Mouse (Mus musculus) olfactory bulb, adult 2 months (tissue): ENCODE measurements around the gene Ctnnd2. TPM values are rescaled to one million over a fixed set of nuclear protein-coding genes. Genes with fewer than 3 reads are reported as not detected.

Experiments
- H3K27ac ChIP-seq: fragments of 200-500 bp; 2 replicates; pipeline ENCODE4 v1.5.1; 2012; ENCODE audit warnings: low read depth, low read length; ENCODE audit not compliant: insufficient read depth
- H3K4me1 ChIP-seq: fragments of 200-500 bp; 2 replicates; pipeline ENCODE4 v1.6.1; 2012; ENCODE audit warnings: low read length; ENCODE audit not compliant: control insufficient read depth, insufficient read depth
- H3K4me3 ChIP-seq: fragments of 200-500 bp; 2 replicates; pipeline ENCODE4 v1.5.1; 2012; ENCODE audit warnings: mild to moderate bottlenecking, low read depth, low read length, moderate library complexity; ENCODE audit not compliant: insufficient read depth
- CTCF ChIP-seq: fragments of 200-500 bp; IDR thresholded peaks from 2 replicates; pipeline ENCODE4 v1.5.1; 2012; ENCODE audit warnings: low read depth, mild to moderate bottlenecking, low read length, moderate library complexity; ENCODE audit not compliant: insufficient read depth
- POLR2A ChIP-seq: fragments of 200-500 bp; IDR thresholded peaks from 2 replicates; pipeline ENCODE4 v1.6.1; 2012; ENCODE audit warnings: mild to moderate bottlenecking, low read depth, low read length, moderate library complexity; ENCODE audit not compliant: insufficient read depth
- WGBS: fragments of 180-500 bp; shearing (Covaris S2); methylation state at CpG from one replicate; pipeline ENCODE4 v1.1.7; 2018; 5-methylcytosine and 5-hydroxymethylcytosine counted together
- polyA plus RNA-seq: library from polyadenylated mRNA; stranded (reverse); fragments of >200 nt; gene quantifications from 2 replicates; pipeline ENCODE4 v1.2.4, GENCODE M21; 2012; ENCODE audit warnings: low replicate concordance; ENCODE audit not compliant: missing spikeins, insufficient read depth, insufficient read length

Gene Ctnnd2
- polyA plus RNA-seq, 1 experiment, result not detected

GRCm38 (mm10) chr15:30885410-30885809 is 713.0 kb downstream of the Ctnnd2 start:
- no peak for TF ChIP-seq POLR2A
- no peak for TF ChIP-seq CTCF
- WGBS, result 72% methylated on average over 6 of the region's 6 CpGs
- H3K27ac ChIP-seq, result no peak overlapping the region
- H3K4me3 ChIP-seq, result no peak overlapping the region
- peaks cover 3% of the 10 kb centered on the region for H3K4me1 ChIP-seq

- H3K27ac ChIP-seq, result no peak overlapping the region
- WGBS, result 74% methylated on average over 2 of the region's 2 CpGs
- peaks cover 3% of the 10 kb centered on the region for H3K4me1 ChIP-seq
- no peak overlapping the region for H3K4me3 ChIP-seq
- TF ChIP-seq CTCF, result no peak
- no peak for TF ChIP-seq POLR2A
Measured at GRCm38 (mm10) chr15:30887559-30887958, 715.2 kb downstream of the Ctnnd2 start.

- 29% methylated on average over 4 of the region's 4 CpGs for WGBS
- Histone ChIP-seq H3K4me3 (no peak overlapping the region), H3K27ac (no peak overlapping the region), H3K4me1 (no peaks in the 10 kb centered on the region)
- TF ChIP-seq POLR2A (no peak), CTCF (no peak)
Measured at GRCm38 (mm10) chr15:30891986-30892385, 719.6 kb downstream of the Ctnnd2 start.

GRCm38 (mm10) chr15:30895063-30895462 is 722.7 kb downstream of the Ctnnd2 start:
- H3K4me3 ChIP-seq, result no peak overlapping the region
- H3K27ac ChIP-seq, result no peak overlapping the region
- TF ChIP-seq POLR2A (no peak), CTCF (no peak)
- no peaks in the 10 kb centered on the region for H3K4me1 ChIP-seq
- WGBS, result 80% methylated on average over 5 of the region's 5 CpGs

GRCm38 (mm10) chr15:30897342-30897741 is 724.9 kb downstream of the Ctnnd2 start:
- no peak overlapping the region for H3K27ac ChIP-seq
- TF ChIP-seq CTCF (no peak), POLR2A (no peak)
- 86% methylated on average over 8 of the region's 8 CpGs for WGBS
- no peak overlapping the region for H3K4me3 ChIP-seq
- H3K4me1 ChIP-seq, result no peaks in the 10 kb centered on the region

GRCm38 (mm10) chr15:30908027-30908426 is 735.6 kb downstream of the Ctnnd2 start:
- TF ChIP-seq CTCF (no peak), POLR2A (no peak)
- no peak overlapping the region for H3K27ac ChIP-seq
- no peak overlapping the region for H3K4me3 ChIP-seq
- H3K4me1 ChIP-seq, result no peaks in the 10 kb centered on the region
- 28% methylated on average over 2 of the region's 2 CpGs for WGBS

GRCm38 (mm10) chr15:30913360-30913759 is 741.0 kb downstream of the Ctnnd2 start:
- Histone ChIP-seq H3K4me3 (no peak overlapping the region), H3K4me1 (no peaks in the 10 kb centered on the region), H3K27ac (no peak overlapping the region)
- WGBS, result 79% methylated on average over 5 of the region's 5 CpGs
- TF ChIP-seq CTCF (no peak), POLR2A (no peak)

GRCm38 (mm10) chr15:30925838-30926237 is 753.4 kb downstream of the Ctnnd2 start:
- 83% methylated on average over 5 of the region's 5 CpGs for WGBS
- TF ChIP-seq POLR2A (no peak), CTCF (no peak)
- Histone ChIP-seq H3K4me1 (no peaks in the 10 kb centered on the region), H3K27ac (no peak overlapping the region), H3K4me3 (no peak overlapping the region)

GRCm38 (mm10) chr15:30927632-30928031 is 755.2 kb downstream of the Ctnnd2 start:
- H3K4me1 ChIP-seq, result no peaks in the 10 kb centered on the region
- WGBS, result 56% methylated on average over 7 of the region's 7 CpGs
- H3K4me3 ChIP-seq, result no peak overlapping the region
- no peak overlapping the region for H3K27ac ChIP-seq
- TF ChIP-seq CTCF (no peak), POLR2A (no peak)

- no peak for TF ChIP-seq POLR2A
- Histone ChIP-seq H3K4me1 (no peaks in the 10 kb centered on the region), H3K27ac (no peak overlapping the region), H3K4me3 (no peak overlapping the region)
- 92% methylated on average over 5 of the region's 5 CpGs for WGBS
Measured at GRCm38 (mm10) chr15:30931906-30932305, 759.5 kb downstream of the Ctnnd2 start.
